Mouse (Mus musculus) c-Kit-negative CD71-positive TER-119-positive erythroid progenitor cells, embryonic 14.5 days (primary cell): ENCODE results near the gene 1810010H24Rik.
A peak's percentile ranks its signal among the peaks of the same experiment; 100 is the strongest.
"Not testable (repeated sequence)": the region's sequence is repeated elsewhere in the genome, so short reads cannot be mapped to it uniquely, and the experiment has no call there.

ENCODE experiments used
- DNase-seq: peaks from one replicate; pipeline ENCODE4 v3.0.0-alpha.2; 2013; ENCODE audit warnings: low read depth, low spot score

1810010H24Rik gene

GRCm38 (mm10) chr11:107041396-107041795 is 15.9 kb downstream of the 1810010H24Rik start:
- no peak for DNase-seq

DNA sequence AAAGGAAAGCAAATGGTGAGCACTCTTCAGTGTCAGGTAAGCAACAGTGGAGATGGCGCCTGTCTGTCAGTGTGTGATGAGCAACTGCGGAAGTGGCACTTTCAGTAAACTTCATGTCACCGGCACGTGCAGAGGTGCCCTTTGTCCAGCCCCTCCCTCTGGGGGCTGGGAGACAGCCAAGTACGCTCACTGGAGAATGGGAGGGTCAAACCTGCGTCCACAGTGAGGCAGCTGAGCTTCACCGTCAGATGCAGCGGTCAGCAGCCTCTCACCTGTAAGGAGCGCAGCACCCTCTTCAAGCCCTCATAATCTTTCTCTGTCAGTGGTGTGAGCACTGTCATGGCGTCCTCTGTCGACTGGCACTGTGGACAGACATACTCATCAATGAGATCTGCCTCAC is 17.9 kb downstream of the 1810010H24Rik start:
- DNase-seq: no peak

GRCm38 (mm10) chr11:107044321-107044720 is 18.8 kb downstream of the 1810010H24Rik start:
- peak; percentile 91 for DNase-seq

- DNase-seq: no peak
These were observed 20.1 kb downstream of the 1810010H24Rik start for GRCm38 (mm10) chr11:107045546-107045945.

GRCm38 (mm10) chr11:107046766-107047620 is 21.5 kb downstream of the 1810010H24Rik start:
- DNase-seq: no peak

DNA sequence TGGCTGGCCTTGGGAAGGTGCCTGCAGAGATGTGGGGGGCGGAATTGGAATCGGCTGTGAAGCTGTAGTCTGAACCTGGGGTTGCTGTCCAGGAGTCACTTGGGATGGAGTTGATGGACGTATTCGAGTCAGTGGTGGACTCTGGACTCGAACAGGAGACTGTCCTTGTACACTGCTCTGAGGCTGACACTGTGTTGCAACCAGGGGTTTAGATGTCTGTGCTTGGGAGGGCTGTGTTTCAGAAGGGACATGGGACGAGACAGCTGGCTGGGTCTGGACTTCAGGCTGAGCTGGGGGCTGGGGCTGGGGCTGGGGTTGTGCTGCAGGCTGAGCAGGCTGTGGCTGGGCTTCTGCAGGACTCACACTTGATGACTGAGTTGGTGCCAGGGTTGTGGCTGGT is 29.4 kb downstream of the 1810010H24Rik start:
- no peak for DNase-seq

DNA sequence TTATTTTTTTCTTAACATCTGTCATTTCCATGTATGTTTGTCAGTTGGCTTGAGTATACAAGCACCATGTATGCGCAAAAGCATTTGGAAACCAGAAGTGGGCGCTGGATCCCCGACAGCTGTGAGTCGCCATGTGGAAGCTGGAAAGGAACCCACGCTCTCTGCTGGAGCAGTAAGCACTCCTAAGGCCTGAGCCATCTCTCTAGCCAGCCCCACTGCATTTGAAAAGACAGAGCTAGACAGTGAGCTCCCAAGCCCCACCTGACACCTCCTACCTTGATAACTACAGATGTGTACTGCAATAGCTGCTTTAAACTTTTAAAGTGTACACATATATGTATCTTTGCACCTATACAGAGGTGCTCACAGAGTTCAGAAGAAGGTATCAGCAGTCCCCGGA is 31.9 kb downstream of the 1810010H24Rik start:
- DNase-seq: no peak

DNA sequence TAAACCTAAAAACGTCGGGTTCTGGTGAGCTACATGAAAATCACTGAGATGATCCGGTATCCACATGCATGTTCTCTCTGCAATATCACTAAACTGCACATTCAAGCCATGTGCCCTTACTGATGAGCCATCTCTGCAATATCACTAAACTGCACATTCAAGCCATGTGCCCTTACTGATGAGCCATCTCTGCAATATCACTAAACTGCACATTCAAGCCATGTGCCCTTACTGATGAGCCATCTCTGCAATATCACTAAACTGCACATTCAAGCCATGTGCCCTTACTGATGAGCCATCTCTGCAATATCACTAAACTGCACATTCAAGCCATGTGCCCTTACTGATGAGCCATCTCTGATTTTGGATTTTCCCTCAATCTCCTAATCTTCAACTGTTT is 34.2 kb downstream of the 1810010H24Rik start:
- not testable (repeated sequence) for DNase-seq

DNA sequence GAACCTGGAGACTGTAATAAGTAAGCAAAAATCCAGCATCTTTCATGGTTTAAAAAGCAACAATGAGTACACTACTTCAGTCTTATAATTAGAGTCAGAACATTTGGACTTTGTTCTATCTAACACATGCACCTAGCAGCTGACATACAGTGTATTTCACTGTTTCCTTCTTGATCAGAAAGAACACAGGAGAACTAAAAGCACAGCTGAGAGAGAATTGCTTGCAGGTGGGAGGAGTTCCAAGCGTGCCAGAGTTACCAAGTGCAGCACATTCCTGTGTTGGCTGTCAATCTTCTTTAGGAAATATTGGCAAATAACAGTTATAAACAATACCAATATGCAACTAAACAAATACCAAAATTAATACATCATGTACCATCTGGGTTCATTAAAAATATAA is 35.5 kb downstream of the 1810010H24Rik start:
- DNase-seq: no peak

DNA sequence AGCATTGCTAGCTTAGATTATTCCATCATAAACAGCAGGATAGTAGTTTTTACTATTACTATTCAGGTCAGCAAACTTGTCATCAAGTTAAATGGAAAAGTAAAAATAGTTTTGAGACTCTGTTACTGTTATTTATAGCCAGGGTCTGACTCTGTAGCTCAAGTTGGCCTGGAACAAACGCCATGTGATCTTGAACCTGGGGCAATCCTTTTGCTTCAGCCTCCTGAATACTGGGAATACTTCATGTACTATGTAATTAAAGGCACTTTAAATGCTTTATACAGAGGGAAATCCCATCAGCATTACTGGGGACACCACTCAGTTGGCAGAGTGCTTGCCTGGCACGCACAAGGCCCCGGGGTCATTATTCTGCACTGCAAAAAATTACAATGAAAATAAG is 37.6 kb downstream of the 1810010H24Rik start:
- DNase-seq: no peak

DNA sequence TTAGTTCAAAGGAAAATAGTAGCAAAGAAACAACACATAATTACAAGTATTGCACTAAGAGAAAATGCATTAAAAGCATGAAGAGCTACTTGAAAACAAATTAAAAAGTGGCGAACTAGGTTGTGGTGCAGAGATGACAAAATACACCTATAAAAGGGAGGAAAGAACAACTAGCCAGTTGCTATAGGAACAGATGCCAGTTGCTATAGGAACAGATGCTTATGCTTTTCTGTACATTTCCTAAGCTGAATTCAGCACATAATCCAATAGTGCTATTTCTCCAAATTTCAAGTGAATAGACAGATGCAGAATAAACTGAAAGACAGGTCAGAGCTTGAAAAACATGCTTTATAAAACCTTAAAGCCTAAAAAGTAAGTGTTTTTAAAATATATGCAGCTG is 39.1 kb downstream of the 1810010H24Rik start:
- DNase-seq: no peak

DNA sequence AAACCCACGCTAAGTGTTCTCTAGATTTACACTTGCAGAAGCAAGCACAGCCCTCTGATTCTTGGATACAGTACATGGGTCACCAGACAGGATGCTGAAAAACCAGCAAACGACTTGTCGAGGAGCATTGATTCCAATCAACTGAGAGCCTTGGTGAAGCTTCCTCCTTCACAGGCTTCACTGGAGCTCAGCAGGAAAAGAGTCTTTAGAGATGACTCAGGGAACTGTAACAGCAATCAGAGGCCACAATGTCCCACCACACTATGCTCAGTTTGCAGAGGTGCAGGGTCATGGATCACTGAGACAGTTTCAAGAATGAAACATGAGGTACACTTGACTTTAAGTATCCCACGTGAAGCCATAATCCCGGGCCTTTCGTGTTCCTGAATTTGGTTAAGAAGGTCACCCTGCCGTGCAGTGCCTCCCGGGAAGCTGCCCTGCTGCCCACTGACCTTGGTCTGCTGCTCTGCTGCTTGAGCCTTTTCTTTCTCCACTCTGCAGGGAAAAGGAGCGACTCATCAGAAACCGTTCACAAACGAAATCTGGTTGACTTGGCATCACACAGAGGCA is 39.8 kb downstream of the 1810010H24Rik start:
- no peak for DNase-seq
